Mouse (Mus musculus) gastrocnemius, postnatal 25 days (tissue): ENCODE results near the gene Phlda2. TPM values are rescaled to one million over a fixed set of nuclear protein-coding genes. Genes with fewer than 3 reads are reported as not detected.

ENCODE experiments used
- DNase-seq: peaks from one replicate; pipeline ENCODE4 v3.0.0; 2022
- total RNA-seq, 2 experiments: library from RNA; stranded (reverse); gene quantifications; 1 replicate in 1 of 2; 2 replicates in 1 of 2; pipeline ENCODE4 v1.2.3; 2021

The Phlda2 gene
- total RNA-seq, 2 experiments from 2014 or later: not detected

DNA sequence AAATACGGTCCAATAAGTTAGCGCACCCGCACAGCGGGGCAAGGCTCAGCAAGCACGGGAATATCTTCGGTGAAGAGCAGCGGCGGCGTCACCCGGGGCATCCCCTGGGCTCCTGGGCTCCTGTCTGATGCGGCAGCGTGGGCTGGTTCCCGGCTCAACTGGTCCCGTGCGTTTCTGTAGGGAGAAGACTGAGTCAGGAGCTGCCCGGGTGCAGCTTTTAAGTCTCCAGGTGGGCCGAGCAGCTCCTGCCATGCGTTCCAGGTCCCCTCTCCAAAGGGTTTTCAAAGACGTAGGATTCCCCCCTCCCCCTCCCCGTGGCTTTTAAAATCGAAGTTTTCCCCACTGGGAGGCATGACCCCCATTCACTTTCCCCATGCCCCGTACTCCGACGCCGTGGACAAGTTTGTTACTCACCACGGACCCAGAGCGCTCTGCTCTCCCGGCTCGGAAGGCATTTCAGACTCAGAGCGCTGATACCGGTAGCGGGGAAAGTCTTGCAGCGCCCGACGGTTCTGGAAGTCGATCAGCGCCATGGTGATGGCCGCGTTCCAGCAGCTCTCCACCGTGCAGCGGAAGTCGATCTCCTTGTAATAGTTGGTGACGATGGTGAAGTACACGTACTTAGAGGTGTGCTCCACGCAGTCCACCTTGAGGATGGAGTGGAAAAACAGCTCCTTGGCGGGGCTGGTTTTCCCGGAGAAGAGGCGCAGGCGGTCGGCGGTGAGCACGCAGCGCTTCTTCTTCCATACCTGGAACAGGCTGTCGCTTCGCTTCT is 1.1 kb downstream of the Phlda2 start:
- no peak for DNase-seq

- no peak for DNase-seq
Observed at GRCm38 (mm10) chr7:143500912-143501311, 2.0 kb downstream of the Phlda2 start.

GRCm38 (mm10) chr7:143498584-143498983 is 4.4 kb downstream of the Phlda2 start:
- no peak for DNase-seq

DNA sequence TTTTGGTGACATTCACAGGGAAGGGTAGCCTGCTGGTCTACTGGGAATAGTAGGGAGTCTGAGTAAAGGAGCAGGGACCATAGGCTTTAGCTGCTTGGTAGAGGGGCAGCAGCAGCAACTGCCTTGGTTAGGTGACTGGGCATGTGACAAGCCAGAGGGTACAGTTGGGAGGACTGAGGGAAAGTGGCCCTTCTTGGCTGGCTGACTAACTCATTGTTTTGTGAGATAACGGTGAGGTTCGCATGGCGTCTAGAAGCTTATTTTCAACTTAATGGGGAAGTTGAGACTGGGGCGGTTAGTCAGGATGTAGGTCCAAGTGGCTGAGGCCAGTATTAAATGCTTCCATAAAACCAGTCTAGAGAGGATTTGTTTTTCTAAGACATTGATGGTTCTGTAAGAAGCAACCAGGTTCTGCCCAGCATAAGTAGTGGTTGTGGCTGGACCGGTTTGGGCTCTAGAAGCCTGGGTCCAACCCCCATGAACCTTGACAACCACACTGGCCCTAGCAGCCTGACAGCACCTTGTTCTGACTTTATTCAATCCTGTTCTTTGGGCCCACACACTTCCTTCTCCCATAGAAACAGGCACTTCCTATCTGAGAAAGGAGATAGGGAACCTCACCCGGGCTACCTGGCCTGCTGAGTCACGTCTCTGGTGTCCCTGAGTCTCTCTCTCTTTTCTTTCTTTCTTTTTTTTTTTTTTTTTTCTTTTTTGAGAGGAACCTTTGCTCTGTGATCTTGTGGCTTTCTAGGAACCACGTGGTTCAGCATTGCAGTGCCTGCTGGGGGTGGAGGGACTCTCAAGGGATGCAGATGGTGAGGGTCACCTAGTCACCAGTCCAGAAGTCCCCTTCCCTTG is 7.6 kb downstream of the Phlda2 start:
- DNase-seq: no peak

- no peak for DNase-seq
Observed at GRCm38 (mm10) chr7:143493616-143494126, 9.3 kb downstream of the Phlda2 start.

GRCm38 (mm10) chr7:143489735-143490134 is 13.2 kb downstream of the Phlda2 start:
- no peak for DNase-seq

DNA sequence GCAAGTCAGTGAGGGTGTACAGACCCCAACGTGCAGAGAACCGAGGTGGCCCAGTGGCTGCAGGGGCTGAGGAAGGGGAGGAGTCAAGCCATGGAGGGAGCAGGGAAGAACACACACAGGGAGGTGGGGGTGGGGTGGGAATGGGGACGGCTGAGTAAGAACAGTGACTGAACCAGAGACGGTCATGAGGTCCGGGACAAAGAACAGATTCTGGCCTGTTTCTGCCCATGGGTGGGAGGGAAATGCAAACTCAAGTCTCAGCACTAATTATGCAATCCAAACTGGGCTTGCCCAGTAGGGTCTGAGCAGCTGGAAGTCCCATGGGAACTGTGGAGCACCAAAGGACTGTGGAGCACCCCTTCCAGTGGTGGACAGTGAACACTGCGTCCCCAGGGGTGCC is 20.4 kb downstream of the Phlda2 start:
- no peak for DNase-seq

- DNase-seq: no peak
Observed at GRCm38 (mm10) chr7:143481806-143482387, 21.1 kb downstream of the Phlda2 start.

DNA sequence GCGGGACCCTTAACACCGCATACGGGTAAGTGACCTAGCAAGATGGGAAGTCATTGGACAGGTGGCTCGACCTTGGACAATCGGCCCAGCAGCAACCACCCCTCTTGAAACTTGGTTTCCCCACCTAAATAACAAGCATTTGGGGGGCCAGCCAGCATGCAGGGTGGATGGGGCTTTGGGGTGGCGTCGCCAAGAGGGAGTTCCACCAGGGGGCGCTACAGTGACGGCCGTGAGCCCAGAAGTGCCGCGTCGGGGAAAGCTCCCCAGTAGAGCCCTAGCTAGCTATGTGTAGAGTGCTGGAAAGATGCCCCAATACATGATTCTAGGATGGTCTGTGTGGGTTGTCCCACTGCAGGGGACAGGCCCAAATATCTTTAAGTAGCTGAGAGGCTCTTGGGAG is 22.5 kb downstream of the Phlda2 start:
- no peak for DNase-seq

- DNase-seq: no peak
Observed at GRCm38 (mm10) chr7:143477800-143478199, 25.1 kb downstream of the Phlda2 start.

GRCm38 (mm10) chr7:143476702-143477335 is 26.1 kb downstream of the Phlda2 start:
- no peak for DNase-seq

DNA sequence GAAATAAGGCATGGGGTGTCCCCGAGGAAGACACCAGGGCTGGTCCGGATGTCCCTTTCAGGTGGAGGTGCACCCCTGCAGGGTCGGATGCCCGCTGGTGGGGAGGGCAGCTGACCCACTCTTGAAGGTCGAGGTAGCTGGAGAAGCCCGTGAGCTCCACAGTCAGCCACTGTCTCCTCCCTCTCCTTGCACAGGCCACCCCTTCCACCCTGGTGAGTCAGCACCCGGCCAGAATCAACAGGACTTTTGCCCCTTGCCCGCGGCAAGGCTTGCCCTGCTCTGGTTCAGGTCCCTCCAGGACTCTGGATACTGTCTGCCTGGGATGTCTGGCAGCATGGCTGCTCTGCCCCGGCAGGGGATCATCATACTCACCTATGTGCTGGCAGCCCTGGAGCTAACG is 27.1 kb downstream of the Phlda2 start:
- DNase-seq: no peak

GRCm38 (mm10) chr7:143474811-143475210 is 28.1 kb downstream of the Phlda2 start:
- DNase-seq: no peak

- DNase-seq: no peak
Observed at GRCm38 (mm10) chr7:143473347-143474101, 29.4 kb downstream of the Phlda2 start, which contains the start of gene Slc22a18. Gene Slc22a18, plus strand, starts transcription at chr7:143473736.

- peak; percentile 57 for DNase-seq
Observed at GRCm38 (mm10) chr7:143469946-143470345, 33.0 kb downstream of the Phlda2 start.

DNA sequence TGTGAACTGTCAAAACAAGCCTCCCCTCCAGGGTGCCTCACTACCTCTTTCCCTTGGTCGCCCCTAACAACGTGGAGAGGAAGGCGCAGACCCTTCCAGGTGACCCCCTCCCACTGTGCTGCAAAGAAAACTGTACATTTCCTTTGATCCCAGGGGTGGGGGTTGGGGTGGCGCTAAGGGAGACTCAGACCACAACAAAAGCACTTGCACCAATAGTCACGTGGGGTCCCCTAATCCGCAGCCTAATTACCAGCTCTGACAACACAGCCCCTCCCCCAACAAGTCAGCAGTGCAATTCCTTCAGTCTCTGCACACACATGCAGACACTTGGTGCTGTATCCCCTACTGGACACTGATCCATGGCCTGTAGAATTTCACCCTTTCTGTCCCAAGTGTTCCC is 35.2 kb downstream of the Phlda2 start:
- DNase-seq: no peak

DNA sequence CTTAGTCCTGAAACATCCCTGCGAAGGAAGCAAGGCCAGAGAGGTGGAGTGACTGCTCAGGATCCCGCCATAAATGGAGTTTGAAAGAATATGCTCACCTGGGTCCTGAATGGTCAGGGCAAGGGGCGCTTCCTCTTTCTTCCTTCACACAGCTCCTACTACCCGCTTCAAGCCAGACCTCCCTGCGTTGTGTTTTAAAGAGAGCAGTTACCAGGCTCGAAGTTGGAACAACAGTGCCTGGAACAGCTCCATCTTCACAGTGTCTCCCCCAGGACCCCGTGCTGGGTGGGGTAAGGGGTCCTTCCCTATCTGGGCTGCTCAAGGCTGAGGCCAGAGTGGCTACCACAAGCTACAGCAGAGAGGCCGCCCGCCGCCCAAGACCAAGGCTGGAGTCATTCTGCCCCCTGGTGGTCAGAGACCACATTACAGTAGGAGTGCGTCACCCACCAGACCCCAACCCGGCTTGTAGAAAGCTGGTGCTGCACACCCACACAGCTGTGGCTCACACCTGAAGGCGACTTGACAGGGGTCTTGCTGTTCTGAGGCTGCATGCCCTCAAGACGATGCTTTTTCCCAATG is 36.8 kb downstream of the Phlda2 start:
- DNase-seq: peak; percentile 60

- peak; percentile 41 for DNase-seq
Observed at GRCm38 (mm10) chr7:143464811-143465560, 38.0 kb downstream of the Phlda2 start.

DNA sequence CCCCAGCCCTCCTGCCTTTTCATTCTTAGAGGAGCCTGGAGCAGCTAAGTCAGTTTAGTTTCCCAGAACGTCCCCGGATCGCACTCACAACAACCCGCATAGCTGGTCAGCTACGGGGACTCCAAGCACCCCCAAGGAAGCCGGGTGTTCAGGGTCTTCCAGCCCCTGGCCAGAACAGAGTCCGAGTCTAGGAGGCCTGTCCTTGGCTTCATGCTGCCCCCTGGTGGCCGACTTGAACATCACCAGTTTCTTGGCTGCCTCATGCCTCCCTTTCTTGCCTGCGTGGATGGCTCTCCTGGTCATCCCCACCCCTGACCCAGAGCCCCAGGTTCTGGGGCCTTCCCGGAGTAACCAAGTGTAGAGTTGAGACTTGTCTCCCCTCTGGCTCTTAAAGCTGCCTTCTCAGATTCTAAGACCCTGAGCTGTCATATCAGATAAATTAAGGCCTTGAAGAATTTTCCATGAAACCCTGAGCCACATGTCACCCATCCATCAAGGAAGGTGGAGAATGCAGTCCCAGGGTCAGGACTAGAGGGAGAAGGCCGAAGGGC is 39.0 kb downstream of the Phlda2 start:
- DNase-seq: peak; percentile 59

GRCm38 (mm10) chr7:143462516-143462915 is 40.4 kb downstream of the Phlda2 start:
- DNase-seq: no peak
